Mouse (Mus musculus): ENCODE measurements at regions not wholly inside any gene's neighbourhood (a gene's known extent, or its start where the extent isn't known, plus 50 kb on each side); places are given as distances from the start of the nearest gene placed in this dataset.
A peak's percentile ranks its signal among the peaks of the same experiment; 100 is the strongest.

- DNase-seq: no peak
Measured at GRCm38 (mm10) chr14:102925769-102926443, 56.5 kb downstream of the Kctd12 start.

DNA sequence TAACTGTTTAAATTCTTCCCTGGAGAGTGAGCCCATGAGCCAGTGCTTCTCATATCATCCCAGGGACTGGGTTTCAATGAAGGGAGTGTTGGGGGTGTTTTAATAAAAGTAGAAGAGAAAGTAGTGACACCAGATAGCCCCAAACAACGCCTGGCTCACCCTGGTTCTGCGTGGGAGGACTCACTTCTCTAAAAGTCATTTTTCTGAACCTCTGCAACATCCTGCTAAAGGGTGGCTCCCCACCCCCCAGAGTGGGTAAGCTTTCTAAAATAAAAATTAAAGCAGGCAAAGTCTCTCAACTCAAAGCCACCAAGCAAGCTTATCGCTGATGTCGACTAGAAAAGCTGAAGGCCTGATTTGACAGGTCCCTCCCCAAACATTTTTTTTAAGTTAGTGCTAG, 57.8 kb downstream of the Kctd12 start:
- DNase-seq: peak; percentile 72

- DNase-seq: peak; percentile 50
Measured at GRCm38 (mm10) chr14:102922496-102922993, 59.9 kb downstream of the Kctd12 start.

GRCm38 (mm10) chr14:102920415-102920814, 62.0 kb downstream of the Kctd12 start:
- DNase-seq: no peak

DNA sequence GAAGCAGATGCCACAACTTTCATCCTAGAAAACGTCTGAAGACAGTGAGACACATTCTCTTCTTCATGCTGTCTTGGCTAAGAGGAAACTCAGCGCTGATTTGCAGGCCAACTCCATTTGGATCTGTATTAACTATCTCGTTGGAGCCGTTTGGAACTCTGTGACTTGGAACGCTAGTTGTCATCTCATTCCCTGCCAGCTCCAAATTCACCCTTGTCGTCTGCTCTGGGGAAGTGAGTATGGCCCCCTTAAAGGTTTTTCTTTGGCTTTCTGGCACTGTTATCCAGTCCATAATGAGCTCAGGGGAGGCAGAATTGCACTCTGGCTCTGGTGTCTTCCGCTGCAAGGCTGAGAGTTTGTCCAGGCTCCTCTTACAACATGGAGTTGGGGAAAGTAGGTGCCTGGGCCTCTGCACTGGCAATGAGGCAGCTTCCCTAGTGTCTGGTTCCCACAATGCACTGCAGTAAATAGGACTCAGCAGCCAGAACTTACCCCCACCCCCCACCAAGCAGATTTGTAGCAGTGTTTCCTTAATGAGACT, 63.1 kb downstream of the Kctd12 start:
- no peak for DNase-seq

- DNase-seq: no peak
Measured at GRCm38 (mm10) chr14:102917929-102918328, 64.5 kb downstream of the Kctd12 start.

- no peak for DNase-seq
Measured at GRCm38 (mm10) chr14:102915918-102916317, 66.5 kb downstream of the Kctd12 start.

DNA sequence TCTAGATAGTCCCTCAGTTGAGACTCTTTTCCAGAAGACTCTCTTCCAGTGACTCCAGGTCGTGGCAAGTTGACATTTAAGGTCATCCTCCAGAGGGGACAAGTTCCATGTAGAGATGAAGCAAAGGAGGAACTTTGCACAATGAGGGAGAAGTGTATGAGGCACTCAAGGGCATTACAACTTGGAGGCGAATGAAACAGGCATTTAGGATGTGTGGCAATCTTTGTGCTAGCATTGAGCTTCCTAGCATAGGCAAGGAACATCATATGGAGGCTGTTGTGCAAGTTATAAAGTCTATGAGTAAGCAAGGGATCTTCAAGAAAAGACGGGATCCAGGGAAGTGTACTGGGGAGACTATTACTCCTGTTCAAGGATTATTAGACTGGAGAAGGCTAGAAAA, 70.9 kb downstream of the Kctd12 start:
- no peak for DNase-seq

- no peak for DNase-seq
Measured at GRCm38 (mm10) chr14:102908990-102909389, 73.4 kb downstream of the Kctd12 start.

DNA sequence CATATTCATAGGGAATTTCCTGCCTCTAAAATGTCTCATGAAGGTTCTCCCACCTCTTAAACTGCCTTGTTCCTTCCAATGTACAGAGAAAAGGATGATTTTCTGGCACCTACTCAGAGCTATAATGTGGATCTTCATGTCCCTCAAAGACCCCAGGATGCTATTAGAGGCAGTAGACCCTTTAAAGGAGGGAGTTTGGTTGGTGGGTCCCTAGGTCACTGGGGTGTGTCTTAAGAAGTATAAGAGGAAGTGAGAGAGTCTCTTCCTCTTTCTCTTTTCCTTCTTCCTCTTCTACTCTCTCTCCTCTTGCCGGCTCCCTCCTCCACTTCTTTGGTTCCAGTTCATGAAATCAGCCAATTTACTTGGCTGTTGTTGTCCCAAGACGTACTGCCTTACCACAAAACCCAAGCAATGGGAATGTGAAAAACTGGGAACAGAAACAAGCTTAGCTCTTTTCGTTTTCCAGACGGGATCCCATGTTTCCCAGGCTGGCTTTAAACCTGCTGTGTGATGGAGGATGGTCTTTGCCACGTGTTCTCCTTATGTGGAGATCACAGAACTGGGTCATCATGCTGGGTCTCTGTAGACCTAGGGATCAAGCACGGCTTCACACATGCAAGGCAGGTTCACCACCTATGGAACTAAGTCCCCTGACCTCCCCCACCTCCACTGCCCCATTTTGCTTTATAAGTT, 74.9 kb downstream of the Kctd12 start:
- peak; percentile 22 for DNase-seq

- peak; percentile 54 for DNase-seq
Measured at GRCm38 (mm10) chr14:102906826-102907225, 75.6 kb downstream of the Kctd12 start.

DNA sequence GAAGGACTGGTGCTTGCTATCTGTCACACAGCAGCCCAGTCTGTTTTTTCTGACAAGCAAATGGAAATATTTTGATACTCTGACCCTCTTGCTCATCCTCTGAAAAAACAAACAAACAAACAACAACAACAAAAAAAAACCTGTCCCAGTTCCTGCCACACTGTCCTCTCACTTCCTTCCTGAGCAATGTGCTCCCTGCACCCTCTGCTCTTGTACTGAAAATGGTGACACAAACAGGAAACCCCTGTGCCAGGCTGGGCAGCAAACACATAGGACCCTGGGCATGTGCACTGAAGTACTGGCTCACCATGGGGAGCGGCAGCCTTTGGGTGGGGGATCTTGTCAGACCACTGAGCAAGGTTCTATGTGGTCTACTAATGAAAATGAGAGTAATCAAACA, 76.2 kb downstream of the Kctd12 start:
- peak; percentile 44 for DNase-seq

GRCm38 (mm10) chr14:102902906-102903305, 79.5 kb downstream of the Kctd12 start:
- no peak for DNase-seq

DNA sequence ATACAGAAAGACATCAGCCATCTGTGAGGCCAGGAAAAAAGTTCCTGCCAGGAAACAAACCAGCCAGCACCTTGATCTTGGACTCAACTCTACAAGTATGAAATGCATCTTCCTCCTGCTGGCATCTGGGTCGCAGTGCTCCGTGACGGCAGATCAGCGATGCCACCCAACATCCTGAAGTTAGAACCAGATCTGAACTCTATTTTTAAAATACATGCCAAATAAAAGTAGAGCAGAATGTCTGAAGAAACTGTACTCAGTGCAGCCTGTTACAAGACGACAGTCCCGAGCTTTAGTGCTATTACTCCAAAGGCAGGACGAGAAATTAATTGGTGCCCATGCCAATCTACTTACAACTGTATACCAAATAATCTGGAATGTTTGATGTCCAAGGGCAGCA, 80.2 kb downstream of the Kctd12 start:
- DNase-seq: no peak

GRCm38 (mm10) chr14:102898445-102898844, 84.0 kb downstream of the Kctd12 start:
- peak; percentile 62 for DNase-seq

- no peak for DNase-seq
Measured at GRCm38 (mm10) chr14:102897039-102897438, 85.4 kb downstream of the Kctd12 start.

- no peak for DNase-seq
Measured at GRCm38 (mm10) chr14:102896527-102896926, 85.9 kb downstream of the Kctd12 start.

- DNase-seq: no peak
Measured at GRCm38 (mm10) chr14:102893241-102893640, 89.2 kb downstream of the Kctd12 start.

DNA sequence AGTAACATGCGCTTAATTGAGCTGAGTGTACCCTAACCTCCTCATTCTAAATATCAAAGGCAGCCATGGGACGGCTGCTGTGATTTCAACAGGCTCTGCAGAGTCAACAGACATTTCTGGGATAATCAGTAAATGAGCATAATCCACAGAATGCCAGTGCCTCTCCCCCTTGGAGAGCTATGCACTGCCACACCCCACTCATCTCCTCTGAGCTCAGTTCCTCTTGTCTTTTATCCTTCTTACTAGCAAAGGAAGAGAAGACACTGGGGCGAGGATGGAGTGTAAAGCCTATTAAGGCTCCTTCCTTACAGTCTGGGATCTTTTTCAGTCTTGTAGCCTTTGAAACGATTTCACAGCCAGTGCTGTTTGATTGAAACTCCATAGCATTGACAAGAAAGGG, 90.9 kb downstream of the Kctd12 start:
- no peak for DNase-seq

GRCm38 (mm10) chr14:102885240-102885598, 97.2 kb downstream of the Kctd12 start:
- DNase-seq: no peak

DNA sequence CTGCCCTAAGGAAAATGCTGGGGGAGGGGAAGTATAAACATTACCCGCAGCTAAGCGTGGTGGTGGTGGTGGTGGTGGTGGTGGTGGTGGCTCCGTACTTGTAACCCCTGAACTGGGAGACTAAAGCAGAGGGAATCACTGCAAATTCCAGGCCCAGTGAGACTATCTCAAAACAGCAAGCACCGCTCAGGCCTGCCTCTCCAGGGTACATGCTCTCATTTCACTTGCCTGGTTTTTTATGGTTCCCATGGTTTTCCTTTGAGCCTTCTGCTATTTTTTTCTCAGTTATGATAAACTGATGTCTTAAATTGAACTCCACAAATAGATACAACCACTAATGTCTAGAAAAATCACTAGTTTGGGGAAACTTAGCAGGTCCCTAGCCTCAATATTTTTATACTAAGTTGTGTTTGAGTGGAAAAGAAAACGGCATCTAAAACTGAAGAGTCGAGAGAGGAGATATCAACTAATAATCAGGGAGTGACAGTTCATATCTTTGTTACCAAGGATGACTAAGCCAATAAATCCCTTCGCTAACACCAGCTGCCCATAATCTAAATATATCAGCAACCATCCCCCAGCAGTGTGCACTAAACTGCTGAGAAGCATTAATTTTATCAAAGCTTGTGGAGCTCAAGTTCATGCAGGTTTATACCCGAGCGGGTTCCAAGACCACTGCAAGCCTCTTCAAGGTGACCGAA, 97.7 kb downstream of the Kctd12 start:
- no peak for DNase-seq

GRCm38 (mm10) chr14:102883344-102884122, 98.9 kb downstream of the Kctd12 start:
- peak; percentile 74 for DNase-seq

- DNase-seq: no peak
Measured at GRCm38 (mm10) chr14:102882281-102882680, 100.2 kb downstream of the Kctd12 start.
